ENCODE assay signal across 21 mouse cellular contexts in genomic region chr2:49616765-49617164, GRCm38 (mm10). TPM values are rescaled to one million over a fixed set of nuclear protein-coding genes. Genes with fewer than 3 reads are reported as not detected.
A peak's percentile ranks its signal among the peaks of the same experiment; 100 is the strongest.
DNase-seq lines count a peak whose midpoint lies in the region; ATAC-seq and TF ChIP-seq lines count a peak whose summit lies in the region.
"Had no signal": no experiment of that assay in that cellular context is flagged by ENCODE, and none has a peak within 500 bp of the region (broad histone marks: within the 10 kb centered on the region; RNA-seq: fewer than 3 reads in every experiment).

No protein-coding gene starts in this region.

- ATAC-seq in heart, embryonic 12.5 days (ENCODE audit: insufficient number of reproducible peaks, low FRiP score) = no peak
- ATAC-seq in forebrain, embryonic 15.5 days (replicated peaks) = no peak
- ATAC-seq: forebrain, embryonic 13.5 days; forebrain, postnatal 0 days; intestine, embryonic 16.5 days had no signal

- no peak overlapping the region for H3K4me3 ChIP-seq in heart, embryonic 12.5 days
- H3K4me3 ChIP-seq in cerebellum, adult 2 months (replicated peaks; ENCODE audit: insufficient read depth, low read depth, low read length) = no peak overlapping the region
- no peak overlapping the region for H3K4me3 ChIP-seq in forebrain, embryonic 15.5 days
- H3K4me3 ChIP-seq: forebrain, embryonic 10.5 days; forebrain, embryonic 13.5 days; heart, adult 2 months; heart, embryonic 10.5 days; hindbrain, embryonic 12.5 days; hindbrain, embryonic 15.5 days had no signal

- no peak for TF ChIP-seq CTCF in cerebellum, adult 2 months (IDR thresholded peaks at IDR 0.05; ENCODE audit: borderline replicate concordance, insufficient read depth, low read depth, low read length)

- no peak overlapping the region for H3K9ac ChIP-seq in heart, embryonic 12.5 days
- no peak overlapping the region for H3K9ac ChIP-seq in forebrain, embryonic 15.5 days (replicated peaks)
- H3K9ac ChIP-seq: forebrain, embryonic 13.5 days; forebrain, postnatal 0 days; hindbrain, embryonic 12.5 days; hindbrain, embryonic 15.5 days had no signal

- no peak overlapping the region for H3K27ac ChIP-seq in heart, embryonic 12.5 days (ENCODE audit: poor library complexity, severe bottlenecking)
- H3K27ac ChIP-seq in cerebellum, adult 2 months (ENCODE audit: insufficient read depth, low read length) = no peak overlapping the region
- no peak overlapping the region for H3K27ac ChIP-seq in forebrain, embryonic 15.5 days (replicated peaks)
- H3K27ac ChIP-seq: forebrain, embryonic 10.5 days; forebrain, embryonic 13.5 days; heart, adult 2 months; heart, embryonic 10.5 days; hindbrain, embryonic 12.5 days; hindbrain, embryonic 15.5 days had no signal

- no peak for TF ChIP-seq POLR2A in cerebellum, adult 2 months (IDR thresholded peaks at IDR 0.05; ENCODE audit: borderline replicate concordance, insufficient read depth, low read length)

- no peak overlapping the region for H3K4me2 ChIP-seq in heart, embryonic 12.5 days
- H3K4me2 ChIP-seq in forebrain, embryonic 15.5 days (replicated peaks) = no peak overlapping the region
- H3K4me2 ChIP-seq: forebrain, embryonic 13.5 days; hindbrain, embryonic 12.5 days; hindbrain, embryonic 15.5 days had no signal

- peaks cover 20% of the 10 kb centered on the region for H3K27me3 ChIP-seq in heart, embryonic 12.5 days (replicated peaks)
- H3K27me3 ChIP-seq in cerebellum, adult 2 months (ENCODE audit: control insufficient read depth, insufficient read depth, low read length) = no peaks in the 10 kb centered on the region
- H3K27me3 ChIP-seq in forebrain, embryonic 15.5 days = no peaks in the 10 kb centered on the region
- H3K27me3 ChIP-seq: forebrain, embryonic 13.5 days; hindbrain, embryonic 12.5 days; hindbrain, embryonic 15.5 days had no signal

- H3K4me1 ChIP-seq in heart, embryonic 12.5 days (replicated peaks) = peaks cover 12% of the 10 kb centered on the region
- H3K4me1 ChIP-seq in cerebellum, adult 2 months (ENCODE audit: control insufficient read depth, insufficient read depth, low read length) = no peaks in the 10 kb centered on the region
- H3K4me1 ChIP-seq in forebrain, embryonic 15.5 days = peaks cover 13% of the 10 kb centered on the region

- no peaks in the 10 kb centered on the region for H3K9me3 ChIP-seq in heart, embryonic 12.5 days (replicated peaks)
- no peaks in the 10 kb centered on the region for H3K9me3 ChIP-seq in forebrain, embryonic 15.5 days
- H3K9me3 ChIP-seq: forebrain, embryonic 10.5 days; forebrain, embryonic 13.5 days; heart, embryonic 10.5 days; hindbrain, embryonic 12.5 days; hindbrain, embryonic 15.5 days had no signal

- peak; percentile 57 for DNase-seq in heart, adult 11 months
- DNase-seq in induced T-regulatory cell, adult 2 months (ENCODE audit: low read depth) = peak; percentile 72
- peak; percentile 6 for DNase-seq in naive thymus-derived CD4-positive, alpha-beta T cell, adult 2 months (ENCODE audit: low read depth)
- DNase-seq in cerebellum, adult 2 months = no peak
- DNase-seq: adrenal gland, postnatal 10 days; adrenal gland, postnatal 36 days; cerebellum, adult 11-12 months; cerebellum, adult 9-10 months; cerebellum, postnatal 14 days; forebrain, postnatal 0 days; gastrocnemius, postnatal 25 days; heart, adult 2 months; kidney, adult 18-20 months had no signal

- WGBS in heart, embryonic 12.5 days = 73% methylated on average over 3 of the region's 3 CpGs
- WGBS in cerebellum, adult 2 months = 89% methylated on average over 3 of the region's 3 CpGs
- WGBS in forebrain, embryonic 15.5 days = 74% methylated on average over 3 of the region's 3 CpGs

- H3K36me3 ChIP-seq in heart, embryonic 12.5 days = no peaks in the 10 kb centered on the region
- no peaks in the 10 kb centered on the region for H3K36me3 ChIP-seq in forebrain, embryonic 15.5 days
- H3K36me3 ChIP-seq: heart, embryonic 10.5 days; hindbrain, embryonic 12.5 days; hindbrain, embryonic 15.5 days had no signal

RNA-seq across cellular contexts. Expression of gene Kif5c, which starts 2.3 kb away (rescaled TPM):
- polyA plus RNA-seq in heart, embryonic 12.5 days (2016; fragmentation: Nextera tagmentation; extraction: Ambion mirVana) = 1.0 and 1.2 TPM in 2 replicates
- polyA plus RNA-seq in cerebellum, adult 2 months (2012; rRNA removed) = 257 and 291 TPM in 2 replicates
- 171 and 172 TPM in 2 replicates for polyA plus RNA-seq in forebrain, embryonic 15.5 days (2015; fragmentation: Nextera tagmentation; extraction: Ambion mirVana)

Comparison
In these comparisons a context has a peak if more than half of its experiments do, and no peak if none do; other contexts are left out.
1. DNase-seq: peak in heart, adult 11 months (single experiment), induced T-regulatory cell, adult 2 months (single experiment) and naive thymus-derived CD4-positive, alpha-beta T cell, adult 2 months (single experiment); none in cerebellum, adult 2 months (0 of 2).
2. RNA of gene Kif5c, which starts 2.3 kb away (polyA plus RNA-seq): 257 to 291 TPM in cerebellum, adult 2 months and 171 to 172 TPM in forebrain, embryonic 15.5 days; 1.0 to 1.2 TPM in heart, embryonic 12.5 days; every median in the first group is over 10 times any median in the second.